Mouse (Mus musculus): Measurements from ENCODE around the gene Gm32687. TPM values are rescaled to one million over a fixed set of nuclear protein-coding genes. Genes with fewer than 3 reads are reported as not detected.
"Not testable (repeated sequence)": the region's sequence is repeated elsewhere in the genome, so short reads cannot be mapped to it uniquely, and the experiment has no call there.

Gene Gm32687
- 1 to 10 TPM; 2.3 to 3.2 TPM for total RNA-seq (2021)
- long read RNA-seq, experiment 1, partial matches to known transcripts, result 0 of 2 reads
- long read RNA-seq, experiment 1, other reads (novel, unspliced or antisense), result 1 of 2 reads
- long read RNA-seq, experiment 2, partial matches to known transcripts, result 0 of 3 reads
- long read RNA-seq, experiment 2, other reads (novel, unspliced or antisense), result 2 of 3 reads

- not testable (repeated sequence) for DNase-seq
Measured at GRCm38 (mm10) chr10:81863409-81864407, at the start of gene Gm32687. TSS of gene Gm32687 (plus strand) at chr10:81863934.

- not testable (repeated sequence) for DNase-seq
Measured at GRCm38 (mm10) chr10:81846219-81846618, 17.5 kb upstream of the Gm32687 start.

- DNase-seq, result not testable (repeated sequence)
Measured at GRCm38 (mm10) chr10:81929842-81930743, 66.4 kb downstream of the Gm32687 start, which contains the start of gene Zfp781. TSS of gene Zfp781 (minus strand) at chr10:81930480.

Other genes starting within 250 kb of the Gm32687 start
- gene Sirt6, start 236.1 kb upstream of the Gm32687 start, total RNA-seq (2021), result 1 to 10 TPM; 7.3 to 9.7 TPM
- 10 to 100 TPM; 13.0 to 18.4 TPM for gene Ankrd24, start 235.4 kb upstream of the Gm32687 start, total RNA-seq (2021)
- 1 to 10 TPM; 1.7 to 2.2 TPM for gene Gm10778, start 214.9 kb upstream of the Gm32687 start, total RNA-seq (2021)
- gene Zfp433, start 159.1 kb upstream of the Gm32687 start, total RNA-seq (2021), result 1 to 10 TPM; 5.0 to 7.7 TPM
- 1 to 10 TPM; 2.3 to 3.1 TPM for gene Gm3055, start 92.8 kb upstream of the Gm32687 start, total RNA-seq (2021)
- gene Gm4767, start 51.7 kb upstream of the Gm32687 start, total RNA-seq (2021), result 1 to 10 TPM in 1 of 2 experiments, under 1 TPM in 1; 0.94 to 1.1 TPM
- gene Zfp781, start 66.5 kb downstream of the Gm32687 start, total RNA-seq (2021), result 1 to 10 TPM; 1.0 to 1.3 TPM
- gene Zfp873, start 184.2 kb downstream of the Gm32687 start, total RNA-seq (2021), result 1 to 10 TPM; 4.3 to 6.0 TPM
- 1 to 10 TPM; 2.3 to 3.3 TPM for gene BC024063, start 219.4 kb downstream of the Gm32687 start, total RNA-seq (2021)

All from gastrocnemius, postnatal 10 days (tissue).